Mouse (Mus musculus) megakaryocyte-erythroid progenitor cell, adult 5-6 weeks (primary cell): Measurements from ENCODE around the gene 9230112D13Rik. TPM values are rescaled to one million over a fixed set of nuclear protein-coding genes. Genes with fewer than 3 reads are reported as not detected.
A peak's percentile ranks its signal among the peaks of the same experiment; 100 is the strongest.

Source experiments
- ATAC-seq: replicated peaks from 2 replicates; pipeline ENCODE4 v1.8.0; 2016; ENCODE audit warnings: mild to moderate bottlenecking, inconsistent platforms; ENCODE audit not compliant: severe bottlenecking, poor library complexity, low FRiP score, low TSS enrichment
- total RNA-seq, 2 experiments: library from RNA; stranded (forward) in 1 of 2; stranded (reverse) in 1 of 2; fragments of 200-1000, 215-1000 nt in 1 of 2; fragments of >200 nt in 1 of 2; fragmentation: Nextera tagmentation in 1 of 2; gene quantifications; 2 replicates each; pipeline ENCODE4 v1.2.3; 2014 to 2017

Gene 9230112D13Rik
- total RNA-seq, 2 experiments from 2014 or later, result not detected

GRCm38 (mm10) chr14:34544001-34544400 lies 21.4 kb upstream of the 9230112D13Rik start:
- ATAC-seq, result no peak

- no peak for ATAC-seq
Measured at GRCm38 (mm10) chr14:34543596-34543995, 21.0 kb upstream of the 9230112D13Rik start.

GRCm38 (mm10) chr14:34541896-34542295 lies 19.3 kb upstream of the 9230112D13Rik start:
- 0 out of 2 replicates have a peak, but pooled peaks have one; percentile 25 for ATAC-seq

GRCm38 (mm10) chr14:34540685-34541162 lies 18.1 kb upstream of the 9230112D13Rik start:
- peak; percentile 77 for ATAC-seq

- ATAC-seq, result no peak
Measured at GRCm38 (mm10) chr14:34535883-34536282, 13.3 kb upstream of the 9230112D13Rik start.

GRCm38 (mm10) chr14:34533537-34533936 lies 10.9 kb upstream of the 9230112D13Rik start:
- no peak for ATAC-seq

- no peak for ATAC-seq
Measured at GRCm38 (mm10) chr14:34532536-34532935, 9.9 kb upstream of the 9230112D13Rik start.

- no peak for ATAC-seq
Measured at GRCm38 (mm10) chr14:34528804-34529203, 6.2 kb upstream of the 9230112D13Rik start.

- ATAC-seq, result no peak
Measured at GRCm38 (mm10) chr14:34517959-34518544, 4.5 kb downstream of the 9230112D13Rik start.

GRCm38 (mm10) chr14:34516960-34517577 lies 5.5 kb downstream of the 9230112D13Rik start:
- no peak for ATAC-seq

- ATAC-seq, result no peak
Measured at GRCm38 (mm10) chr14:34515860-34516259, 6.7 kb downstream of the 9230112D13Rik start.

- ATAC-seq, result no peak
Measured at GRCm38 (mm10) chr14:34514120-34514519, 8.5 kb downstream of the 9230112D13Rik start.

- ATAC-seq, result no peak
Measured at GRCm38 (mm10) chr14:34512602-34513001, 10.0 kb downstream of the 9230112D13Rik start.

GRCm38 (mm10) chr14:34511901-34512300 lies 10.7 kb downstream of the 9230112D13Rik start:
- no peak for ATAC-seq

- no peak for ATAC-seq
Measured at GRCm38 (mm10) chr14:34508842-34509439, 13.7 kb downstream of the 9230112D13Rik start.

GRCm38 (mm10) chr14:34508187-34508840 lies 14.3 kb downstream of the 9230112D13Rik start:
- ATAC-seq, result peak; percentile 69

- no peak for ATAC-seq
Measured at GRCm38 (mm10) chr14:34505309-34505708, 17.3 kb downstream of the 9230112D13Rik start.

- no peak for ATAC-seq
Measured at GRCm38 (mm10) chr14:34504377-34504776, 18.2 kb downstream of the 9230112D13Rik start.

GRCm38 (mm10) chr14:34503759-34504158 lies 18.8 kb downstream of the 9230112D13Rik start:
- no peak for ATAC-seq

GRCm38 (mm10) chr14:34503325-34503647 lies 19.3 kb downstream of the 9230112D13Rik start, which contains the start of gene Bmpr1a:
Bmpr1a (minus strand) TSS chr14:34503341.
- ATAC-seq, result no peak
